Mouse (Mus musculus) stomach, embryonic 16.5 days (tissue): ENCODE measurements at regions not wholly inside any gene's neighbourhood (a gene's known extent, or its start where the extent isn't known, plus 50 kb on each side); places are given as distances from the start of the nearest gene placed in this dataset.
"Not testable (repeated sequence)": the region's sequence is repeated elsewhere in the genome, so short reads cannot be mapped to it uniquely, and the experiment has no call there.

ENCODE experiments used
- ATAC-seq: fragments of 200-750 bp; cut with Nextera tagmentation; 2 replicates; pipeline ENCODE4 v1.8.0; 2017; ENCODE audit warnings: moderate number of reproducible peaks, moderate TSS enrichment; ENCODE audit not compliant: insufficient read depth, low FRiP score
- H3K27ac ChIP-seq: fragments of 300-500 bp; sonication (generic); 2 replicates; pipeline ENCODE4 v1.5.1; 2014; ENCODE audit warnings: low read length
- H3K27me3 ChIP-seq: fragments of 300-500 bp; sonication (generic); 2 replicates; pipeline ENCODE4 v1.6.1; 2014; ENCODE audit warnings: low read length, control low read depth, mixed read lengths; ENCODE audit not compliant: control insufficient read depth, insufficient read depth
- H3K36me3 ChIP-seq: fragments of 300-500 bp; sonication (generic); 2 replicates; pipeline ENCODE4 v1.6.1; 2014; ENCODE audit warnings: low read length; ENCODE audit not compliant: control insufficient read depth, insufficient read depth
- H3K4me1 ChIP-seq: fragments of 300-500 bp; sonication (generic); 2 replicates; pipeline ENCODE4 v1.6.1; 2014; ENCODE audit warnings: low read length, control low read depth, mixed read lengths; ENCODE audit not compliant: control insufficient read depth, insufficient read depth
- H3K4me2 ChIP-seq: fragments of 300-500 bp; sonication (generic); 2 replicates; pipeline ENCODE4 v1.6.1; 2014; ENCODE audit warnings: low read depth, low read length, mixed read lengths
- H3K4me3 ChIP-seq: fragments of 300-500 bp; sonication (generic); replicated peaks from 2 replicates; pipeline ENCODE4 v1.5.1; 2014; ENCODE audit warnings: mild to moderate bottlenecking, low read length
- H3K9ac ChIP-seq: fragments of 300-500 bp; sonication (generic); 2 replicates; pipeline ENCODE4 v1.6.1; 2014; ENCODE audit warnings: low read length
- H3K9me3 ChIP-seq: fragments of 300-500 bp; sonication (generic); replicated peaks from 2 replicates; pipeline ENCODE4 v1.6.1; 2016; ENCODE audit warnings: low read length, control low read depth; ENCODE audit not compliant: control insufficient read depth
- WGBS: fragments of 180-500 bp; shearing (Covaris S2); extraction: QIAGEN DNeasy Blood & Tissue Kit; methylation state at CpG from one replicate; pipeline ENCODE4 v1.1.7; 2014; 5-methylcytosine and 5-hydroxymethylcytosine counted together

GRCm38 (mm10) chr2:99470856-99471465 lies 803.9 kb upstream of the Gm10800 start:
- no peak overlapping the region for H3K9ac ChIP-seq
- no peaks in the 10 kb centered on the region for H3K27me3 ChIP-seq
- no peak for ATAC-seq
- H3K9me3 ChIP-seq: no peaks in the 10 kb centered on the region
- no peak overlapping the region for H3K27ac ChIP-seq
- H3K36me3 ChIP-seq: no peaks in the 10 kb centered on the region
- H3K4me2 ChIP-seq: no peak overlapping the region
- 77% methylated on average over 2 of the region's 2 CpGs for WGBS
- H3K4me1 ChIP-seq: no peaks in the 10 kb centered on the region
- no peak overlapping the region for H3K4me3 ChIP-seq

GRCm38 (mm10) chr2:99431254-99431653 lies 764.2 kb upstream of the Gm10800 start:
- H3K4me1 ChIP-seq: no peaks in the 10 kb centered on the region
- no peak overlapping the region for H3K4me3 ChIP-seq
- H3K4me2 ChIP-seq: no peak overlapping the region
- H3K9ac ChIP-seq: no peak overlapping the region
- no peak overlapping the region for H3K27ac ChIP-seq
- H3K27me3 ChIP-seq: no peaks in the 10 kb centered on the region
- no peaks in the 10 kb centered on the region for H3K9me3 ChIP-seq
- ATAC-seq: no peak
- H3K36me3 ChIP-seq: no peaks in the 10 kb centered on the region

- Histone ChIP-seq H3K4me1 (no peaks in the 10 kb centered on the region), H3K4me2 (no peak overlapping the region), H3K27me3 (no peaks in the 10 kb centered on the region), H3K9ac (no peak overlapping the region), H3K36me3 (no peaks in the 10 kb centered on the region), H3K4me3 (no peak overlapping the region), H3K9me3 (no peaks in the 10 kb centered on the region), H3K27ac (no peak overlapping the region)
- WGBS: 54% methylated on average over 2 of the region's 2 CpGs
- peak; percentile 25; the same call in 1 of the 2 replicates for ATAC-seq
Observed at GRCm38 (mm10) chr2:99430511-99430910, 763.4 kb upstream of the Gm10800 start.

- no peak overlapping the region for H3K4me2 ChIP-seq
- no peaks in the 10 kb centered on the region for H3K9me3 ChIP-seq
- no peak for ATAC-seq
- H3K27me3 ChIP-seq: no peaks in the 10 kb centered on the region
- no peaks in the 10 kb centered on the region for H3K36me3 ChIP-seq
- H3K4me3 ChIP-seq: no peak overlapping the region
- H3K9ac ChIP-seq: no peak overlapping the region
- H3K4me1 ChIP-seq: no peaks in the 10 kb centered on the region
- H3K27ac ChIP-seq: no peak overlapping the region
Observed at GRCm38 (mm10) chr2:99421622-99422021, 754.5 kb upstream of the Gm10800 start.

GRCm38 (mm10) chr2:99409483-99409882 lies 742.4 kb upstream of the Gm10800 start:
- no peak for ATAC-seq
- H3K9ac ChIP-seq: no peak overlapping the region
- 42% methylated on average over 1 of the region's 1 CpGs for WGBS
- H3K27me3 ChIP-seq: no peaks in the 10 kb centered on the region
- H3K9me3 ChIP-seq: no peaks in the 10 kb centered on the region
- no peak overlapping the region for H3K4me3 ChIP-seq
- H3K4me1 ChIP-seq: no peaks in the 10 kb centered on the region
- no peak overlapping the region for H3K4me2 ChIP-seq
- no peak overlapping the region for H3K27ac ChIP-seq
- no peaks in the 10 kb centered on the region for H3K36me3 ChIP-seq

GRCm38 (mm10) chr2:99379746-99380145 lies 712.6 kb upstream of the Gm10800 start:
- no peak overlapping the region for H3K27ac ChIP-seq
- H3K9ac ChIP-seq: no peak overlapping the region
- no peaks in the 10 kb centered on the region for H3K36me3 ChIP-seq
- H3K4me3 ChIP-seq: no peak overlapping the region
- H3K27me3 ChIP-seq: no peaks in the 10 kb centered on the region
- no peak for ATAC-seq
- H3K4me1 ChIP-seq: no peaks in the 10 kb centered on the region
- no peak overlapping the region for H3K4me2 ChIP-seq
- H3K9me3 ChIP-seq: no peaks in the 10 kb centered on the region

GRCm38 (mm10) chr2:99363651-99364050 lies 696.5 kb upstream of the Gm10800 start:
- H3K9me3 ChIP-seq, H3K27me3 ChIP-seq, H3K9ac ChIP-seq, ATAC-seq, H3K27ac ChIP-seq, H3K4me1 ChIP-seq, H3K4me2 ChIP-seq, H3K4me3 ChIP-seq, H3K36me3 ChIP-seq: not testable (repeated sequence)
- WGBS: 67% methylated on average over 3 of the region's 3 CpGs

GRCm38 (mm10) chr2:99329166-99329565 lies 662.1 kb upstream of the Gm10800 start:
- WGBS: 85% methylated on average over 3 of the region's 3 CpGs
- ATAC-seq: no peak
- H3K36me3 ChIP-seq: no peaks in the 10 kb centered on the region

More at GRCm38 (mm10) chr2:99329166-99329565, 662.1 kb upstream of the Gm10800 start:
- Histone ChIP-seq H3K27ac (no peak overlapping the region), H3K9ac (no peak overlapping the region), H3K4me2 (no peak overlapping the region), H3K9me3 (no peaks in the 10 kb centered on the region), H3K27me3 (no peaks in the 10 kb centered on the region), H3K4me3 (no peak overlapping the region), H3K4me1 (no peaks in the 10 kb centered on the region)
